Mouse (Mus musculus) frontal cortex, postnatal 36 days (tissue): ENCODE data around the gene Afap1.

Experiments
- DNase-seq, 2 experiments: peaks; one replicate each; pipeline ENCODE4 v3.0.0; 2022; ENCODE audit warnings: low spot score in 2 of 2

Afap1 gene

GRCm38 (mm10) chr5:35897147-35897546 lies 4.0 kb downstream of the Afap1 start:
- DNase-seq, result no peak

- no peak for DNase-seq
These were observed 5.0 kb downstream of the Afap1 start for GRCm38 (mm10) chr5:35898114-35898513.

GRCm38 (mm10) chr5:35898994-35899393 lies 5.9 kb downstream of the Afap1 start:
- DNase-seq, result no peak

GRCm38 (mm10) chr5:35900401-35901225 lies 7.5 kb downstream of the Afap1 start:
- DNase-seq, result no peak

GRCm38 (mm10) chr5:35901226-35901809 lies 8.2 kb downstream of the Afap1 start:
- no peak for DNase-seq

GRCm38 (mm10) chr5:35903456-35903855 lies 10.3 kb downstream of the Afap1 start:
- DNase-seq, result no peak

- no peak for DNase-seq
These were observed 12.2 kb downstream of the Afap1 start for GRCm38 (mm10) chr5:35905283-35905682.

- DNase-seq, result no peak
These were observed 14.0 kb downstream of the Afap1 start for GRCm38 (mm10) chr5:35907090-35907489.

- peak; percentile 53 to 73 for DNase-seq
These were observed 14.7 kb downstream of the Afap1 start for GRCm38 (mm10) chr5:35907633-35908426.

- DNase-seq, result no peak
These were observed 15.7 kb downstream of the Afap1 start for GRCm38 (mm10) chr5:35908626-35909443.

GRCm38 (mm10) chr5:35915629-35916300 lies 22.6 kb downstream of the Afap1 start:
- no peak for DNase-seq

- no peak for DNase-seq
These were observed 23.5 kb downstream of the Afap1 start for GRCm38 (mm10) chr5:35916666-35917065.

GRCm38 (mm10) chr5:35918387-35918786 lies 25.3 kb downstream of the Afap1 start:
- peak; percentile 35 to 60 for DNase-seq

GRCm38 (mm10) chr5:35920076-35920475 lies 27.0 kb downstream of the Afap1 start:
- DNase-seq, result no peak

GRCm38 (mm10) chr5:35920557-35920956 lies 27.4 kb downstream of the Afap1 start:
- DNase-seq, result no peak

- DNase-seq, result no peak
These were observed 28.0 kb downstream of the Afap1 start for GRCm38 (mm10) chr5:35921141-35921540.

- no peak for DNase-seq
These were observed 28.6 kb downstream of the Afap1 start for GRCm38 (mm10) chr5:35921595-35922254.

GRCm38 (mm10) chr5:35923448-35923847 lies 30.3 kb downstream of the Afap1 start:
- no peak for DNase-seq

GRCm38 (mm10) chr5:35925171-35925634 lies 32.1 kb downstream of the Afap1 start:
- DNase-seq, result peak; percentile 68 to 70

GRCm38 (mm10) chr5:35926511-35926910 lies 33.4 kb downstream of the Afap1 start:
- no peak for DNase-seq
